Mouse (Mus musculus) liver, adult 2 months (tissue): Measurements from ENCODE around the gene Pak4.

Experiments used
- CTCF ChIP-seq: fragments of 200-500 bp; IDR thresholded peaks from 2 replicates; pipeline ENCODE4 v1.5.1; 2011; ENCODE audit warnings: low read depth, low read length, control low read depth
- POLR2A ChIP-seq: fragments of 200-500 bp; IDR thresholded peaks from 2 replicates; pipeline ENCODE4 v1.6.1; 2011; ENCODE audit warnings: low read length, control low read depth; ENCODE audit not compliant: insufficient read depth; ENCODE audit errors: extremely low read depth

- no peak for TF ChIP-seq POLR2A
- no peak for TF ChIP-seq CTCF
Observed at GRCm38 (mm10) chr7:28637511-28637910, 39.5 kb upstream of the Pak4 start.
